Mouse (Mus musculus): ENCODE data around the gene Abhd6. TPM values are rescaled to one million over a fixed set of nuclear protein-coding genes. Genes with fewer than 3 reads are reported as not detected.

Abhd6 gene
- polyA plus RNA-seq, 1 experiment from 2014 or later: 30.2 TPM

DNA sequence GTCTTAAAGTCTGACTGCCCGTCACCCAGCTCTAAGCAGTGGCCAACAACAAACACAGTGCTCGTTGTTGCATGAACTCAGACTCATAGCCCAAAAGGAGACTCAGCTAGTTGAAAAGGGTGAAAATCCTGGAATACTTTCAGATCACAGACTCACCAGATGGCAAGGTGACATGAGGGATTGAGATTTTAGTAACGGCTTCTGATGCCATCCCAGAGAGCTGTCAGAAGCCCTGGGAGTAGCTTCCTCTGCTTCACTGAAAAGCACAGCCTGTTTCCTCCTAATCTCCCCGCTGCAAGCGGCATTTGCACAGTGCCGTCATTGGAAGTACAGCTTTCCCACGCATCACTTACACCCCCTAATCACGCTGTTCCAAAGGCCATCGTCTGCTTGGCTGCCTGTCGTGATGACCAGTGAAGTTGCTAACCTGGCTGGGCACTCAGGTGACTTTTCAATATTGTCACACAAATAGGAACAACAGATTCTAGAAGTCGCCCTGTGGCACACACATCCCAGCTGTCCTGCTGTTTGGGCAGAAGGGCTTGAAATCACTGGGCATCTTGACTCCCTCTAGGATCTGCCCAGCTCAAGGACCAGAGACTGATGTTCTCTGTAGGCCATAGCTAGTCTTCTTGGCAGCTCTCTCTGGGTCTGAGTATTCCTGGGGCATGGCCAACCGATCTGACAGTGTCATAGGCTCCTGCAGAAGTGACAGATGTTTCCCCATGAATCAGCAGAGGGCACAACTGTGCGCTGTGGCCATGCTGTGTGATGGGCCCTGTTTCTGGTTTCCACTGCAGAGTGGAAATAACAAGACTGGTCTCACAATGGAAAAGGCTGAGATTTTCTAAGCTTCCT lies 29.6 kb downstream of the Abhd6 start:
- H3K27ac ChIP-seq (replicated peaks): no peak overlapping the region
- H3K27me3 ChIP-seq: no peaks in the 10 kb centered on the region
- no peaks in the 10 kb centered on the region for H3K9me3 ChIP-seq (replicated peaks)
- ATAC-seq (ENCODE audit: insufficient number of reproducible peaks, low FRiP score, low TSS enrichment, low read depth): no peak
- no peak overlapping the region for H3K9ac ChIP-seq
- no peak overlapping the region for H3K4me3 ChIP-seq (replicated peaks)
- H3K4me1 ChIP-seq: no peaks in the 10 kb centered on the region
- H3K36me3 ChIP-seq: no peaks in the 10 kb centered on the region
- H3K4me2 ChIP-seq (replicated peaks): no peak overlapping the region
- 82% methylated on average over 13 of the region's 13 CpGs for WGBS

GRCm38 (mm10) chr14:8034561-8034960 lies 31.9 kb downstream of the Abhd6 start:
- no peak overlapping the region for H3K4me2 ChIP-seq (replicated peaks)
- ATAC-seq (ENCODE audit: insufficient number of reproducible peaks, low FRiP score, low TSS enrichment, low read depth): no peak
- no peak overlapping the region for H3K27ac ChIP-seq (replicated peaks)
- H3K27me3 ChIP-seq: no peaks in the 10 kb centered on the region
- no peaks in the 10 kb centered on the region for H3K36me3 ChIP-seq
- H3K4me1 ChIP-seq: no peaks in the 10 kb centered on the region
- WGBS: 78% methylated on average over 5 of the region's 5 CpGs
- H3K9ac ChIP-seq: no peak overlapping the region
- no peaks in the 10 kb centered on the region for H3K9me3 ChIP-seq (replicated peaks)
- H3K4me3 ChIP-seq (replicated peaks): no peak overlapping the region

DNA sequence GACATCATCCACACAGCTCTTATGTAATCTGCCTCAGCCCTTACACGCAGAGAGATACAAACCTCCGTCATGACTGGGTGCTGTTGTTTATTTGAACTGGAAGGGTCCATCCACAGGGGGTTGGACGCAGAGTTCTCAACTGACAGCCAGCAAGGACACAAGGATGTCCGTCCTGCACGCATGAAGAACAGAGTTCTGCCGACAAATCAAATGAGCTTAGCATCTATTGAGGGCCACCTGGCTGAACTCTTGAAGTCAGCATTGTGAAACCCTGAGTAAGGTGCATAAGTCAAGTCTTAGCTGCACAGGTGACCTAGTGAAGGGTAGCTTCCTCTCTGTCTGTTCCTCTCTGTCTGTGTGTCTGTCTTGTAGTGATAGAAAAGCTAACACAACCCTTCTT lies 33.2 kb downstream of the Abhd6 start:
- Histone ChIP-seq H3K9ac (no peak overlapping the region), H3K4me2 (replicated peaks) (no peak overlapping the region), H3K27me3 (no peaks in the 10 kb centered on the region), H3K27ac (replicated peaks) (no peak overlapping the region), H3K36me3 (no peaks in the 10 kb centered on the region), H3K9me3 (replicated peaks) (no peaks in the 10 kb centered on the region), H3K4me3 (replicated peaks) (no peak overlapping the region), H3K4me1 (no peaks in the 10 kb centered on the region)
- ATAC-seq (ENCODE audit: insufficient number of reproducible peaks, low FRiP score, low TSS enrichment, low read depth): no peak
- 87% methylated on average over 6 of the region's 6 CpGs for WGBS

- WGBS: 85% methylated on average over 5 of the region's 5 CpGs
- H3K4me3 ChIP-seq (replicated peaks): no peak overlapping the region
Observed at GRCm38 (mm10) chr14:8036406-8036805, 33.7 kb downstream of the Abhd6 start.

DNA sequence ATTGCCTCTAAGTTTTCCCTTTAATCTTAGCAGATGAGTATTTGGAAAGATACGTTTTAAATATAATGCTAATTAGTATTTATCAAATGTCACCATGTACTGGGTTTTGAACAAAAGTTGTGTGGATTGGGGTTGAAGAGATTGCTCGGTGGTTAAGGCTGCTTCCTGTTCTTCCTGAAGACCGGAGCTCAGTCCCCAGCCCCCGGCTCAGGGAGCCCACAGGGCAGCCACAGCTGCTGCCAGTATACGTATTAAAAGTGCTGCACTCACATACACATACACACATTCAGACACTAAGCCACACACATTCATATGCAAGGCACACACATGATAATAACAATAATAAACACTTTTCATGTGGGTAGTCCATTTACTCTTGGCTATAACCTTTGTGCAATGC lies 35.4 kb downstream of the Abhd6 start:
- ATAC-seq (ENCODE audit: insufficient number of reproducible peaks, low FRiP score, low TSS enrichment, low read depth): no peak
- no peak overlapping the region for H3K4me2 ChIP-seq (replicated peaks)
- H3K4me1 ChIP-seq: no peaks in the 10 kb centered on the region
- 71% methylated on average over 5 of the region's 5 CpGs for WGBS
- H3K27me3 ChIP-seq: no peaks in the 10 kb centered on the region
- H3K27ac ChIP-seq (replicated peaks): no peak overlapping the region
- no peak overlapping the region for H3K4me3 ChIP-seq (replicated peaks)
- H3K36me3 ChIP-seq: no peaks in the 10 kb centered on the region
- no peak overlapping the region for H3K9ac ChIP-seq
- no peaks in the 10 kb centered on the region for H3K9me3 ChIP-seq (replicated peaks)

More at GRCm38 (mm10) chr14:8036406-8036805, 33.7 kb downstream of the Abhd6 start:
- Histone ChIP-seq H3K9me3 (replicated peaks) (no peaks in the 10 kb centered on the region), H3K4me2 (replicated peaks) (no peak overlapping the region), H3K9ac (no peak overlapping the region), H3K27ac (replicated peaks) (no peak overlapping the region), H3K4me1 (no peaks in the 10 kb centered on the region), H3K27me3 (no peaks in the 10 kb centered on the region), H3K36me3 (no peaks in the 10 kb centered on the region)
- no peak for ATAC-seq (ENCODE audit: insufficient number of reproducible peaks, low FRiP score, low TSS enrichment, low read depth)

GRCm38 (mm10) chr14:8038791-8039448 lies 36.2 kb downstream of the Abhd6 start:
- H3K4me3 ChIP-seq (replicated peaks): no peak overlapping the region
- no peak overlapping the region for H3K27ac ChIP-seq (replicated peaks)
- H3K9me3 ChIP-seq (replicated peaks): no peaks in the 10 kb centered on the region
- no peaks in the 10 kb centered on the region for H3K36me3 ChIP-seq
- WGBS: 70% methylated on average over 7 of the region's 7 CpGs
- H3K27me3 ChIP-seq: no peaks in the 10 kb centered on the region
- H3K4me2 ChIP-seq (replicated peaks): no peak overlapping the region
- no peak overlapping the region for H3K9ac ChIP-seq
- no peak for ATAC-seq (ENCODE audit: insufficient number of reproducible peaks, low FRiP score, low TSS enrichment, low read depth)
- no peaks in the 10 kb centered on the region for H3K4me1 ChIP-seq

DNA sequence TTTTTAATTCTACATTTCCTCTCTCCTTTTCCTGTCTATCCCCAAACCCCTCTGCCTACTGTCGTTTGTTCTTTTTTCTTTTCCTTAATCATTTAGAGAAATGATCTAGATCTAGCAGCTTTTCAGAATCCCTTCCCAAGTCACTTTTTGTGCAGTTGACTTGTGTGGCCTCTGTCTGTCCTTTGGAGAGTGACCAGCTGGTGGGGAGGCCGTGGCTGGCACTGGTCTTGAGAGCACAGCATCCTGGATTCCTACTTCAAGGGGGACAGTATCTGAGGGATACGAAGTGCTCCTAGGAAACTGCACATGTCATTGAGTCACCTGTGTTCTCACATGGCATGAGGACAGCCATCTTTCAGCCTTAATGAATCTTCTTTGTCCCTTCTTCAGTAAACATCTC lies 37.5 kb downstream of the Abhd6 start:
- ATAC-seq (ENCODE audit: insufficient number of reproducible peaks, low FRiP score, low TSS enrichment, low read depth): no peak
- Histone ChIP-seq H3K36me3 (0 out of 2 replicates have a peak, but pooled peaks cover 4% of the 10 kb centered on the region), H3K9me3 (replicated peaks) (no peaks in the 10 kb centered on the region), H3K4me2 (replicated peaks) (no peak overlapping the region), H3K4me1 (no peaks in the 10 kb centered on the region), H3K27ac (replicated peaks) (no peak overlapping the region), H3K4me3 (replicated peaks) (no peak overlapping the region), H3K27me3 (no peaks in the 10 kb centered on the region), H3K9ac (no peak overlapping the region)
- 73% methylated on average over 3 of the region's 3 CpGs for WGBS

DNA sequence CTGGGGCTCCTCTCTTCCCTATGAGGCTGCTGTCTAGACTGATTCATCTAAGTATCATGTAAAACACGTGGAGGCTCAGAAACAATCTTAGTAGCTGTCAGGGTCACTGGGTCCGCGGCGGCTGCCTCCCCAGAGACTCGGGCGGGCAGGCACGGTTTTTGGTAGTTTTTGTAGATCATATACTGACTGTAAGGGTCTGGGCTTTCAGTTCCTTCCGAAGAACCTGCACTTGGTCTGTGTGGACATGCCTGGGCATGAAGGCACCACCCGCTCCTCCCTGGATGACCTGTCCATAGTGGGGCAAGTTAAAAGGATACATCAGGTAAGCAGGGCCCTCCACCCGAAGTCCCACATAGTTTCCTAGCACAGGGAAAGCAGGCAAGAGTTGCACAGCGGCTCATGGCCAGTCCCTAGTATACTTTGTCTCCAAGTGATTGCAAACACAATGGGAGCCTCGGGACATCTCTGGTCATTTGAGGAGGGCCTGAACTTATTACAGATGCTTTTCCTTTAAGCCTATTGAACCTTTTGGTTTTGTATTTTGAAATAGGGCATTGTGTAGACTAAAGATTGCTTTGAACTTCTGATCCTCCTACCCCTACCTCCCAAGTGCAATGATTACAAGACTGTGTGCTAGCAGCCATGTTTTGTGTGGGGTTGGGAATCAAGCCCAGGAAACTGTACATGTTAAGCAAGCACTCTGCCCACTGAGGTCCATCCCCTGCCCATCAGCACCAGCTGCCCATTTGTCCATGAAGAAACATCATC lies 38.4 kb downstream of the Abhd6 start:
- Histone ChIP-seq H3K4me3 (replicated peaks) (no peak overlapping the region), H3K9me3 (replicated peaks) (no peaks in the 10 kb centered on the region), H3K36me3 (0 out of 2 replicates have a peak, but pooled peaks cover 9% of the 10 kb centered on the region), H3K27ac (replicated peaks) (no peak overlapping the region), H3K9ac (no peak overlapping the region), H3K4me2 (replicated peaks) (no peak overlapping the region), H3K4me1 (no peaks in the 10 kb centered on the region), H3K27me3 (no peaks in the 10 kb centered on the region)
- ATAC-seq (ENCODE audit: insufficient number of reproducible peaks, low FRiP score, low TSS enrichment, low read depth): no peak
- 81% methylated on average over 12 of the region's 12 CpGs for WGBS

- Histone ChIP-seq H3K4me3 (replicated peaks) (no peak overlapping the region), H3K27ac (replicated peaks) (no peak overlapping the region), H3K9me3 (replicated peaks) (no peaks in the 10 kb centered on the region), H3K36me3 (0 out of 2 replicates have a peak, but pooled peaks cover 14% of the 10 kb centered on the region), H3K4me1 (no peaks in the 10 kb centered on the region), H3K9ac (no peak overlapping the region), H3K4me2 (replicated peaks) (no peak overlapping the region), H3K27me3 (no peaks in the 10 kb centered on the region)
- no peak for ATAC-seq (ENCODE audit: insufficient number of reproducible peaks, low FRiP score, low TSS enrichment, low read depth)
- WGBS: 86% methylated on average over 2 of the region's 2 CpGs
Observed at GRCm38 (mm10) chr14:8042120-8042519, 39.4 kb downstream of the Abhd6 start.

DNA sequence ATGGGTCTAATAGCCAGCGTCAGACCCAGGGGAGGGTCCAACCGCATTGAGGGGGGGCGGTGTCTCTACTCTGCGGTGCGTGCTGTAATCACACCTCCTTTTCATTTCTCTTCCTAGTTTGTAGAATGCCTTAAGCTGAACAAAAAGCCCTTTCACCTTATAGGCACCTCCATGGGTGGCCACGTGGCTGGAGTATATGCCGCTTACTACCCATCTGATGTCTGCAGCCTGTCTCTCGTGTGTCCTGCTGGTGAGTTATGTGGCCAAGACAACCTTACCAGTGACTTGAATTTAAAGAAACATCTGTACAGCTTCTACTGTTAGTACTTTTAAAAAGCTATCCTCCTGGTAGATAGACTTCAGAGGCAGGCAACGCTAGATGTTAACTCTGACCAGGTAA lies 39.9 kb downstream of the Abhd6 start:
- no peak for ATAC-seq (ENCODE audit: insufficient number of reproducible peaks, low FRiP score, low TSS enrichment, low read depth)
- WGBS: 94% methylated on average over 9 of the region's 9 CpGs
- H3K9me3 ChIP-seq (replicated peaks): no peaks in the 10 kb centered on the region
- no peaks in the 10 kb centered on the region for H3K4me1 ChIP-seq
- no peak overlapping the region for H3K4me2 ChIP-seq (replicated peaks)
- H3K9ac ChIP-seq: no peak overlapping the region
- peaks cover 18% of the 10 kb centered on the region; the same call in 1 of the 2 replicates for H3K36me3 ChIP-seq
- H3K27me3 ChIP-seq: no peaks in the 10 kb centered on the region
- no peak overlapping the region for H3K4me3 ChIP-seq (replicated peaks)
- no peak overlapping the region for H3K27ac ChIP-seq (replicated peaks)

DNA sequence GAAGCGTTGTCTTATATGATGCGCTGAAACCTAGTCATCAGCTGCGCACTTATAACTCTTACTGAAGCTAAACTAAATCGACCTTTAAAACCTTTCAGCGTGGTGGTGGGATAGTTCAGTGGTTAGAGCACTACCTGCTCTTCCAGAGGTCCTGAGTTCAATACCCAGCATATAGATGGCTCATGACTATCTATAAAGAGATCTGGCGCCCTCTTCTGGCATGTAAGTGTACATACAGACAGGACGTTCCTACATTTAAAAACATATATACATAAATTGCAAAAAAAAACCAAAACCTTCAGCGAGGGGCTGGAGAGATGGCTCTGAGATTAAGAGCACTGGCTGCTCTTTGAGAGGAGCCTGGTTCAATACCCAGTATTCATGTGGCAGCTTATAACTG lies 41.6 kb downstream of the Abhd6 start:
- ATAC-seq (ENCODE audit: insufficient number of reproducible peaks, low FRiP score, low TSS enrichment, low read depth): no peak
- whole genome bisulfite sequencing: 68% methylated on average over 8 of the region's 8 CpGs
- H3K36me3 ChIP-seq: peaks cover 26% of the 10 kb centered on the region; the same call in 1 of the 2 replicates

More for the DNA sequence above, 41.6 kb downstream of the Abhd6 start:
- no peaks in the 10 kb centered on the region for H3K4me1 ChIP-seq
- H3K4me2 ChIP-seq (replicated peaks): no peak overlapping the region
- H3K9ac ChIP-seq: no peak overlapping the region
- no peaks in the 10 kb centered on the region for H3K27me3 ChIP-seq
- no peak overlapping the region for H3K4me3 ChIP-seq (replicated peaks)
- no peak overlapping the region for H3K27ac ChIP-seq (replicated peaks)
- no peaks in the 10 kb centered on the region for H3K9me3 ChIP-seq (replicated peaks)
